Mouse (Mus musculus): Measurements from ENCODE around the gene Gla. TPM values are rescaled to one million over a fixed set of nuclear protein-coding genes. Genes with fewer than 3 reads are reported as not detected.
A peak's percentile ranks its signal among the peaks of the same experiment; 100 is the strongest.

Gla gene
- polyA plus RNA-seq, 1 experiment from 2014 or later = 3.2 TPM

- ATAC-seq = no peak
- no peaks in the 10 kb centered on the region for H3K9me3 ChIP-seq (ENCODE audit: low read length)
- no peaks in the 10 kb centered on the region for H3K27me3 ChIP-seq (ENCODE audit: insufficient read depth, low read length)
- H3K36me3 ChIP-seq (replicated peaks; ENCODE audit: insufficient read depth, low read length) = 0 out of 2 replicates have a peak, but pooled peaks cover 4% of the 10 kb centered on the region
- 20% methylated on average over 10 of the region's 10 CpGs for WGBS (ENCODE audit: insufficient replicate concordance)
- peak overlapping the region; percentile 42 for H3K9ac ChIP-seq (replicated peaks)
- 0 out of 2 replicates have a peak, but pooled peaks cover 2% of the 10 kb centered on the region for H3K4me1 ChIP-seq (ENCODE audit: insufficient read depth)
- DNase-seq = no peak
- H3K4me2 ChIP-seq (ENCODE audit: low read depth, low read length) = peak overlapping the region; percentile 61
- H3K4me3 ChIP-seq (ENCODE audit: low read depth, low read length) = peak overlapping the region; percentile 74
- TF ChIP-seq CTCF (IDR thresholded peaks at IDR 0.05; ENCODE audit: low read depth) (no peak), EP300 (IDR thresholded peaks at IDR 0.05; ENCODE audit: low read depth) (no peak)
- peak overlapping the region; percentile 73 for H3K27ac ChIP-seq (ENCODE audit: low read depth)
These were observed 881 bp downstream of the Gla start for GRCm38 (mm10) chrX:134599922-134600565.

DNA sequence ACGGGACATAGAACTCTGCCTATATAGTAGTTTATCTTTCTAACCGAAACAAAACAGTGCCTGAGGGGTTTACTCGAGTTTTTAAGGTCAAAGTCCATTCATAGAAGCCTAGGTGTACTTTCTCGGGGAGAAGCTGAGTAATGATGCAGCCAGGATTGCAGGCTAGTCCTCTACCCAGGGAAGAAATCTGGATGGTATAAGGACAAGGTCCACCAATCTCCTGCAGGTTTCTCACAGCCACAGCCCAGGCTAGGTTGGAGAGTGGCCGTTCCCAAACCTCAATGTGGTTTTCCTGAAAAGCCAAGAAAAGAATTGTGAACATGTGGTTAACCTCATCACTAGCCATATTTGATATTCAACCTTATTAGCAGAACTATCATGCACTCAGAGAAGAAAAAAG lies 11.1 kb downstream of the Gla start:
- Histone ChIP-seq H3K4me2 (ENCODE audit: low read depth, low read length) (no peak overlapping the region), H3K36me3 (replicated peaks; ENCODE audit: insufficient read depth, low read length) (peaks cover 5% of the 10 kb centered on the region; the same call in 1 of the 2 replicates), H3K27ac (ENCODE audit: low read depth) (no peak overlapping the region), H3K9ac (replicated peaks) (no peak overlapping the region), H3K4me3 (ENCODE audit: low read depth, low read length) (no peak overlapping the region), H3K27me3 (ENCODE audit: insufficient read depth, low read length) (no peaks in the 10 kb centered on the region), H3K4me1 (ENCODE audit: insufficient read depth) (no peaks in the 10 kb centered on the region), H3K9me3 (ENCODE audit: low read length) (no peaks in the 10 kb centered on the region)
- ATAC-seq (no peak), DNase-seq (no peak)
- TF ChIP-seq CTCF (IDR thresholded peaks at IDR 0.05; ENCODE audit: low read depth) = no peak
- no peak for TF ChIP-seq EP300 (IDR thresholded peaks at IDR 0.05; ENCODE audit: low read depth)
- WGBS (ENCODE audit: insufficient replicate concordance) = 28% methylated on average over 5 of the region's 5 CpGs

- no peak overlapping the region for H3K27ac ChIP-seq (ENCODE audit: low read depth)
- WGBS (ENCODE audit: insufficient replicate concordance) = 68% methylated on average over 3 of the region's 3 CpGs
- TF ChIP-seq CTCF (IDR thresholded peaks at IDR 0.05; ENCODE audit: low read depth) (no peak), EP300 (IDR thresholded peaks at IDR 0.05; ENCODE audit: low read depth) (no peak)
These were observed 11.9 kb downstream of the Gla start for GRCm38 (mm10) chrX:134588997-134589396.

GRCm38 (mm10) chrX:134588261-134588660 lies 12.7 kb downstream of the Gla start:
- 79% methylated on average over 4 of the region's 4 CpGs for WGBS (ENCODE audit: insufficient replicate concordance)

More at GRCm38 (mm10) chrX:134588997-134589396, 11.9 kb downstream of the Gla start:
- Histone ChIP-seq H3K4me1 (ENCODE audit: insufficient read depth) (no peaks in the 10 kb centered on the region), H3K36me3 (replicated peaks; ENCODE audit: insufficient read depth, low read length) (peaks cover 5% of the 10 kb centered on the region; the same call in 1 of the 2 replicates), H3K27me3 (ENCODE audit: insufficient read depth, low read length) (no peaks in the 10 kb centered on the region), H3K9me3 (ENCODE audit: low read length) (no peaks in the 10 kb centered on the region), H3K9ac (replicated peaks) (no peak overlapping the region), H3K4me2 (ENCODE audit: low read depth, low read length) (no peak overlapping the region), H3K4me3 (ENCODE audit: low read depth, low read length) (no peak overlapping the region)
- no peak for ATAC-seq
- no peak for DNase-seq

DNA sequence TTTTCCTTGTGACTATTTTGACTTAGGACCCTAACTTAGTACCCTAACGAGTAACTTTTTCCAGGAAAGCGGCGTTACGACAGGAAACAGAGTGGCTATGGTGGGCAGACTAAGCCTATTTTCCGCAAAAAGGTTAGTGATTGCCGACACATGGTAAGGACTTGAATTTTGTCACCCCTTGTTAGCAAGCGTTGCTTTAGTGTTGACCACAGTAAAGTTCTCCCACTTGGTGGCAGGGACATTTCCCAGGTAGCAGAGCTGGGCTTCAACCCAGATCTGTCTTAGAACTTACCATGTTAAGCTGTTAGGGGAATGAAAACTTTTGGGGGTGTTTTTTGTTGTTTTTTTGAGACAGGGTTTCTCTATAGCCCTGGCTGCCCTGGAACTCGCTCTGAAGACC lies 14.5 kb downstream of the Gla start:
- H3K9ac ChIP-seq (replicated peaks) = peak overlapping the region; percentile 67
- H3K4me2 ChIP-seq (ENCODE audit: low read depth, low read length) = peak overlapping the region; percentile 73
- no peak for ATAC-seq
- no peaks in the 10 kb centered on the region for H3K27me3 ChIP-seq (ENCODE audit: insufficient read depth, low read length)
- no peak for DNase-seq
- peak overlapping the region; percentile 78; the same call in 1 of the 2 replicates for H3K27ac ChIP-seq (ENCODE audit: low read depth)
- WGBS (ENCODE audit: insufficient replicate concordance) = 39% methylated on average over 8 of the region's 8 CpGs
- peak overlapping the region; percentile 55 for H3K4me3 ChIP-seq (ENCODE audit: low read depth, low read length)
- no peaks in the 10 kb centered on the region for H3K9me3 ChIP-seq (ENCODE audit: low read length)
- H3K4me1 ChIP-seq (ENCODE audit: insufficient read depth) = no peaks in the 10 kb centered on the region
- peaks cover 5% of the 10 kb centered on the region; the same call in 1 of the 2 replicates for H3K36me3 ChIP-seq (replicated peaks; ENCODE audit: insufficient read depth, low read length)
- no peak for TF ChIP-seq EP300 (IDR thresholded peaks at IDR 0.05; ENCODE audit: low read depth)
- TF ChIP-seq CTCF (IDR thresholded peaks at IDR 0.05; ENCODE audit: low read depth) = no peak

More at GRCm38 (mm10) chrX:134588261-134588660, 12.7 kb downstream of the Gla start:
- no peak overlapping the region for H3K4me3 ChIP-seq (ENCODE audit: low read depth, low read length)
- no peak overlapping the region for H3K9ac ChIP-seq (replicated peaks)
- no peaks in the 10 kb centered on the region for H3K27me3 ChIP-seq (ENCODE audit: insufficient read depth, low read length)
- no peaks in the 10 kb centered on the region for H3K4me1 ChIP-seq (ENCODE audit: insufficient read depth)
- no peaks in the 10 kb centered on the region for H3K9me3 ChIP-seq (ENCODE audit: low read length)
- TF ChIP-seq CTCF (IDR thresholded peaks at IDR 0.05; ENCODE audit: low read depth) (no peak), EP300 (IDR thresholded peaks at IDR 0.05; ENCODE audit: low read depth) (no peak)
- DNase-seq (no peak), ATAC-seq (no peak)
- H3K36me3 ChIP-seq (replicated peaks; ENCODE audit: insufficient read depth, low read length) = peaks cover 5% of the 10 kb centered on the region; the same call in 1 of the 2 replicates
- no peak overlapping the region for H3K4me2 ChIP-seq (ENCODE audit: low read depth, low read length)
- no peak overlapping the region for H3K27ac ChIP-seq (ENCODE audit: low read depth)

DNA sequence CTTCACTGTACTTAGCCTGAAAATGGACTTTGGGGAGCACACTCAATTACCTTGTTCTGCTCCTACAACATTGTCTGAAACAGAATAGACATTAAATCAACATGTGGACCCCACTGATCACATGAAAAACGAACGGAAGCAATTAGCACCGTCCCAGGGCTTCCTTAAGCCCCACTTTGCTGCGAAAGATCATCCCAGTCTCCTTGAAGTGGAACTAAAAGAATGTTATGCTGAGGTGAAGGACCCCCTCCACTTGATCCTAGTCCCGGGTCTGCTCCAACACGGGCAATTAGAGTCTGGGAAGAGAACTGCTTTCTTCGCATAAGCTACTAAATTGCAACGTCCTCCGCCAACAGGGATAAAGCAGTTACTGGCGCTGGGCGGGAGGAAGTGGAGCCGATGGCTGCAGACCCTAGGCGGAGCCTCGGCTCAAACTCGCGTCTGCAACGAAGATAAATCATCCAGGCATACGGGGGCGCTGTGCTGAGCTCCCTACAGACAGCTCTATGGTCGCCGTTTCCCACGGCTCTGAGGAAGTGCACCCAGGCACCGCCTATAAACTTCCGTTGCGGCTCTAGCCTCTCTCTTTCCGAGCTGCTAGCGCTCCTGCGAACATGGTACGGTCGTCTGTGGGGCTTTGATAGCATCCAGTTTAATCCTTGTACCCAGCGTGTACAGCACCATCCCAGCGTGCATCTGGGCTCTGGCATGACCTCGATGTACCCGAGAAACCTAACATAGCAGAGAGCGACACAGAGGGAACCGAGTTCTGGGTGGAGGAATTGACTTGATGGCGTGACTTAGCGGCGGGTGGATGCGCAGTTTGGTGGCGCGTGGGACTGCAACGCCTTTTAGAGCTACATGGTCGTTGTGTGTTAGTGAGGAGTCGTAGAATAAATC lies 15.6 kb downstream of the Gla start, which contains the start of gene Rpl36a:
Rpl36a (plus strand) TSS at position 552 of the 900 bp plus-strand sequence.
- Histone ChIP-seq H3K4me3 (ENCODE audit: low read depth, low read length) (peak within 1 kb of the TSS; percentile 55), H3K27me3 (ENCODE audit: insufficient read depth, low read length) (no peaks in the 10 kb centered on the region), H3K4me2 (ENCODE audit: low read depth, low read length) (peak within 1 kb of the TSS; percentile 73), H3K9me3 (ENCODE audit: low read length) (no peaks in the 10 kb centered on the region), H3K36me3 (replicated peaks; ENCODE audit: insufficient read depth, low read length) (peaks cover 5% of the 10 kb centered on the region; the same call in 1 of the 2 replicates), H3K4me1 (ENCODE audit: insufficient read depth) (no peaks in the 10 kb centered on the region), H3K27ac (ENCODE audit: low read depth) (peak within 1 kb of the TSS; percentile 78), H3K9ac (replicated peaks) (peak within 1 kb of the TSS; percentile 67)
- 23% methylated on average over 45 of the region's 45 CpGs for WGBS (ENCODE audit: insufficient replicate concordance)
- TF ChIP-seq EP300 (IDR thresholded peaks at IDR 0.05; ENCODE audit: low read depth) = peak; percentile 58; the same call in 1 of the 2 replicates
- TF ChIP-seq CTCF (IDR thresholded peaks at IDR 0.05; ENCODE audit: low read depth) = peak; percentile 83
- ATAC-seq (peak; percentile 96), DNase-seq (peak; percentile 90)

Measured in liver, postnatal 0 days (tissue).